Mouse (Mus musculus): Measurements from ENCODE around the gene Rpl27a.
A peak's percentile ranks its signal among the peaks of the same experiment; 100 is the strongest.

Gene Rpl27a

GRCm38 (mm10) chr7:109518838-109519696 lies at the start of gene Rpl27a:
Gene Rpl27a (plus strand): TSS chr7:109519147.
- DNase-seq, result peak; percentile 99

- no peak for DNase-seq
These were observed 48.2 kb upstream of the Rpl27a start for GRCm38 (mm10) chr7:109470700-109471099.

DNA sequence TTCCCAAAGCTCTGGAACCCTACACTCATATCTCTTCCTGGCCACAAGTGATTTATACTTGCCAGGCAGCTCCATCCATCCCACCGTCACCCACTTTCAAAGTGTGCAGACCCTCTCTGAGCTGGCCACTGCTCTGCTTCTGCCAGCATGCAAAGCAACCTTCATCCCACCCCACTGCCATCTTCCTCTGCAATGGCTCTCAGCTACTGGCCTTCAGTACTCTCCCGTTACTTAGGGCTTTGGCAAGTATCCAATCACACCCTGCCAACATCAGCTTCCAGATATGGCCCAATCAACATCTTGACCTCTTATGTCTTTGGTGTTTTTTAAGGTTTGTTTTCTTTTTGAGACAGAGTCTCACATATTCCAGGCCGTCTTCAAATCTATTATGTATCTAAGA lies 41.0 kb upstream of the Rpl27a start:
- DNase-seq, result no peak

DNA sequence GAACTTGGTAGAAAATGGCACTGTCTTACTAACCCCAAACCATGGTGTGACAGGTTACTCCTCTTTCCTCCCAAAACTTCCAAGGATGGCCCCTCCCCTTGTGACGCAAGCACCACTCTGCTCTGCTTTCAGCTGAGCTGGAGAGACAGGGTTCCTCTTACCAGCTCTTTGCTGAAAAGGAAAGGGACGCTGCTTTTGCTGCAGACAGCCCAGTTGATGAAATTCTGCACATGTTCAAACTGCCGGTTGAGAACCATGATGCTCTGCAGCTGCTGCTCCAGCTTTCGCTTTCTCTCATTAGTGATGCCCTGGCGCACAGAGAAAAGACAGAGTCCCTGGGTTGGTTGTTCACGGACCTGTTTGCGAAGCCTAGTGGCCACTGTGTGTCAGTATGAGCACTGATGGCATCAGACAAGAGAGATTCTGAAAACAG lies 38.2 kb upstream of the Rpl27a start:
- DNase-seq, result no peak

- DNase-seq, result no peak
These were observed 34.7 kb upstream of the Rpl27a start for GRCm38 (mm10) chr7:109484221-109484620.

GRCm38 (mm10) chr7:109492616-109493318 lies 26.2 kb upstream of the Rpl27a start:
- peak; percentile 36 for DNase-seq

- DNase-seq, result peak; percentile 57
These were observed 25.3 kb upstream of the Rpl27a start for GRCm38 (mm10) chr7:109493319-109494316.

GRCm38 (mm10) chr7:109497507-109497906 lies 21.4 kb upstream of the Rpl27a start:
- no peak for DNase-seq

GRCm38 (mm10) chr7:109507119-109507518 lies 11.8 kb upstream of the Rpl27a start:
- DNase-seq, result no peak

DNA sequence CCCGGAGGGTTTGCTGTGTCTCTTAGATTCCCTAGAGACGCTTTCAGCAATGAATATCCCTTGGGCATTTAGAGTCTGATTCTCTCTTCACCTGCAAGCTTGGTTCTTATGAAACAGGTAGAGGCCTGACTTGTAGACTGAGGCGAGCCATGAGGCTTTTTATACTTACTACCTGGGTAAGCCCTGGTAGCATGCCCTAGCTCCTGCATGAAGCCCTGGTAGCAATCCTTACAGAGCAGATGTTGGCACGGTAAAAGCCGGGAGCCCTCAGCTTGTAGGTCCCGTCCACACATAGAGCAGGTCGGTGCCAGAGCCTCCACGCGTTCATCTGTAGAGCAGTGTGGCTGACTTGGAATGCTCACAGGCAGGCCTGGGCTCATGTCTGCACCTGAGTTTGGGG lies 11.4 kb upstream of the Rpl27a start:
- DNase-seq, result no peak

DNA sequence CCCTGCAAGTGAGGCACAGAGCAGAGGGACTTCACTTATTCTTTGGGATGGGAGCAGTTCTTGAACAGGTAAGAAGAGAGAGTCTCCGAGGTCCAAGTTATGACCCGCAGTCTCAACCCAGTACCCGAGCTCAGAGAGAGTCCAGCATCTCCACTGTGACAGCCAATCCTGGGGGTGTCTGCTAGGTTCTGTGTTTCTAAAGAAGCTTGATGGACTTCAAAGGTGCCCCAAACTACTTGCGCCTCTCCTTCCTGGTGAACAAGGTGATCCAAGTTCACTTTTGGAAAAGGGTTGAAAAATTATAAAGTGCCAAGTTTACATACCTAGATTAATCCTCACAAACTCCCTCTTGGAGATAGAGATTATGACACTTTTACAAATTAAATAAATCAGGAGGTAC lies 10.9 kb upstream of the Rpl27a start, which contains the start of gene Trim66:
Gene Trim66, minus strand, starts transcription at position 101 of the 400 bp plus-strand sequence.
- no peak for DNase-seq

- DNase-seq, result no peak
These were observed 8.1 kb upstream of the Rpl27a start for GRCm38 (mm10) chr7:109510799-109511198.

DNA sequence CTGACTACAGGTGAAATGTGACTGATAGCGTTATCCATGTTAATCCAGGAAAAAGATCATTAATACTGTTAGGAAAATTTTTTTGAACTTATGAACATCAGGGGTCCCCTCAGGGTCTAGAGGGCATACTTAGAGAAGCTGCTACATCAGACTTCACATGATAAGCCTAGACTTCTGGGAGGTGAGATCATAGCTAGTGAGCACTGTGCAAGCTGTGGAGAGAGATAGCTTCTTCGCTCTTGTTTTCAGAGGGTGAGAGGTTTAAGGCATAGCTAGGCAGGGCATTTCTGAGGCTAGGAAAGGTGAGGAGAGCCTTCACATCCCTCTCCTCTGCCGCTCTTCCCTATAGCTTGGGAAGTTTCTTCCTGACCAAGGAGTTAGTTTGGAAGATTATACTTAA lies 7.1 kb upstream of the Rpl27a start:
- no peak for DNase-seq

GRCm38 (mm10) chr7:109516500-109516899 lies 2.4 kb upstream of the Rpl27a start:
- no peak for DNase-seq

- no peak for DNase-seq
These were observed 788 bp upstream of the Rpl27a start for GRCm38 (mm10) chr7:109518036-109518681.

DNA sequence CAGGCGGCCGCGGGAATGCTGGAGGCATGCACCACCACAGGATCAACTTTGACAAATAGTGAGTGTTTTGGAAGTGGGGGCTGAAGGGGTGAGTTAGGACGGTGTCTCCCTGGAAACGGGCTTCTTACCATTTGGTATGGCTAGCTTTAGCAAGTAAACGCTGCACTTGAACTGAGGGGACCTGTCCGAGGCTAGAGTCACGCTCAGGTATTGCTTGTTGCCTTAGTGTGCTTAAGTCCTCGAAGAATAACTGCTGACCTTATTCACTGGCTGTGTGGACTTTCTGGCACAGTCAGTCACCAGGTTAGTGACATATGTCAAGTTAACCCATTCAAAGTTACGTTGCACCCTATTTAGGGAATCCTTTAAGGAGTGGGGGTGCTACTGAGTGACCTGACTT lies 989 bp downstream of the Rpl27a start:
- no peak for DNase-seq

DNA sequence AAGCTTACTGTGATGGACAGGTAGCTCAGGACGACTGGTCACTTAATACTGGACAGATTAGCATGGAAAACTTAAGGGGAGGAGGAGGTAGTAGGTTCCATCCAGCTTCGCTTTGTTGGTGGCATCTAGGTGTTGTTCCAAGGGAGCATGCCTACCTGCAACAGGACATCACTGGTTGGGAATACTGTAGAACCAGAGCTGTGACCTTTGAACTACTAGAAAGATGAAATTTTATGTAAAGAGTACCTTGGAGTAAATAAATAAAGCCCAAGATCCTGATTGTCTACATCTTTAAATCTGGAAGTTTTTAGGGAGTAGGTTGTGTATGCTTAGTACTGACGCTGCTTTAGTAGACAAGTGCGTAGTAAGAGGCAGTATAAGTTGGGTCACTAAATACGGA lies 3.1 kb downstream of the Rpl27a start:
- DNase-seq, result no peak

DNA sequence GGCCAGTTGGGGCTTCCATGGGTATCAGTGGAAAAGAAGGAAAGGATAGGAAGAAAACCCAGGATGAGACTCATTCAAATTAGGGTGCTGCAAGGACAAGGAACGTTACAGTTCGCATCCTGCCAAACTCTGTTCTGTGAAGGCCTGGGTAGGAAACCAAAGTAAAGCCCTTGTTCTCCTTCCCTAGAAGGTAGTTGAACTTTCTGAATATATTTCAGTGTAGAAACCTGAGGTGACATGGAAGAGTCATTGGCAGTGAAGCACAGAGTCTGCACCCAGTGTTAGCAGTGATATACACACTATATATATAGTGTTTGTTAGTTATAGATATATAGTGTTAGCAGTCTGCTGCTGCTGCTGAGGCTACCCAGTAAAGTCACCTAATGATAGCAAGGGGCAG lies 4.4 kb downstream of the Rpl27a start:
- DNase-seq, result no peak

DNA sequence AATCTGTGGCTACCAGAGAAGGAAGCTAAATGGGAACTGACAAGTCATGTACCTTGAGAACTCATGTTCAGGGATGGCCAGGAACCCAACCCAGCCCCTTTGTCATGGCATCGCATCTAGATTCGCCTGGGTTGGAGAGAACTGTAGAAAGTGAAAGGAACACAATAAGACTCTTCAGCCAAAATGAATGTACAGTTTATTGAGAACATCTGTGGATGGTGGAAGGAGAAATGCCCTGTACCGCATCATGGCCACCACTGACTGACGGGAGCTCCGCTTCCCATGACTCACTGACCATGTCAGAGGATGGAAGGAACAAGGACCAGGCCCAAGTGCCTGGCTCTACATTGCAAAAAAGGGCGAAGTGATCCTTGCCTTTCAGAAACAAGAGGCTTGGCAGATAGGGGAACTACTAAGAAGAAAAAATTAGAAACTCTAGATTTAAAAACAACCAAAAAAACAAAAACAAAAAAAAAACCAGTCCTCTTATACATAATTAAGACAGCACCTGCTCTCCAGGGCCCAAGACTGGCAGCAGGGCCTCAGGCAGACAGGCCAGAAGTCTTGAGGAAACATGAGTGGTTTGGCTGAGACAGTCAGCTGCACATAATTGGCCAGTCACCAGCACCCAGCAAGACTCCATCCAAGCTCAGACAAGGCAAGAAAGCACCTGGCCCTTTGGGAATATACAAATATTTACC lies 4.9 kb downstream of the Rpl27a start:
- no peak for DNase-seq

DNA sequence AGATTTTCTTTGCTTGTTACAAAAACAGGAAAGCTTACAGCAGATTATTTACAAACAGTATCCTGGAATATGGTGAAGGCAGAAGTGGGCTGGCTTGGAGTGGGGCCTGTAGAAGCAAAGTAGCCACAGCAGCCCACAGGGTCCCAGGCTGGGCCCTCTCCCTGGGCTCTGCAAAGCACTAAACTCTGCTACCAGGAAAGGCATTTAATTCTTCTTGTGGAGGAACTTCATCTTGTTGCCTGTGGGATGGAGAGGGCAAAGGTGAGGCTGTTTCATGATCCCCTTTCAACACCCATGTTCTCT lies 5.4 kb downstream of the Rpl27a start:
- DNase-seq, result no peak

GRCm38 (mm10) chr7:109524763-109525162 lies 5.8 kb downstream of the Rpl27a start:
- no peak for DNase-seq
